Mouse (Mus musculus) hematopoietic stem cell, adult 5-6 weeks (primary cell): ENCODE results near the gene Olfr193. TPM values are rescaled to one million over a fixed set of nuclear protein-coding genes. Genes with fewer than 3 reads are reported as not detected.
"Not testable (repeated sequence)": the region's sequence is repeated elsewhere in the genome, so short reads cannot be mapped to it uniquely, and the experiment has no call there.

Experiments used
- ATAC-seq, 2 experiments: fragments of 125-278 bp in 1 of 2; replicated peaks in 1 of 2; 2 replicates each; pipeline ENCODE4 v1.8.0; 2016 to 2017; ENCODE audit warnings: inconsistent platforms in 2 of 2, mild to moderate bottlenecking in 2 of 2, moderate number of reproducible peaks in 2 of 2, low read depth in 1 of 2, moderate TSS enrichment in 1 of 2; ENCODE audit not compliant: low FRiP score in 2 of 2, poor library complexity in 2 of 2, severe bottlenecking in 2 of 2, insufficient read depth in 1 of 2, low TSS enrichment in 1 of 2
- total RNA-seq: library from RNA; stranded (forward); fragments of 172-1452, 232-1000 nt; gene quantifications from 2 replicates; pipeline ENCODE4 v1.2.3, GENCODE M21; 2017

Gene Olfr193
- total RNA-seq: not detected in 2 replicates

- no peak for ATAC-seq
These were observed at the start of gene Olfr193 for GRCm38 (mm10) chr16:59111781-59112180. Gene Olfr193, minus strand, starts transcription at chr16:59111881.

- no peak for ATAC-seq
These were observed 40.3 kb upstream of the Olfr193 start for GRCm38 (mm10) chr16:59151996-59152395.

- no peak for ATAC-seq
These were observed 35.1 kb upstream of the Olfr193 start, which contains the start of gene Olfr195 for GRCm38 (mm10) chr16:59146746-59147145. Gene Olfr195, plus strand, starts transcription at chr16:59147046.

DNA sequence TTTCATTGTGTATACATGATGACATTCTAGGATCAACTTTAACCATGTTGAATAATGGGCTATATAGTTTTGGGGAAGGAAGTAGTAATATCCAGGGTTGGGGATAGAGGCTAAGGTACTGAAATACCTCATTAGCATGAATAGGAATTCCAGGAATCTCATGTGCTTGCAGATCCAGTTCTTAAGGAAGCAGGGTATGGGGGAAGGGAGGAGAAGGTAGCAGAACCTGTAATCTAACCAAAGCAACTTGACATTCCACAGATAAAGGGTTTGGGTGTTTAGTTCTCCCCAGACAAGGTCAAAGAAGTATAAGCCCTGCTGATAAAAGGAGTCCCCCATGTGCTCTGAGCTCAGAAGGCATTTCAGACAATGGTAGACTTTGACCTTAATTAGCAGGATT lies 29.4 kb upstream of the Olfr193 start:
- no peak for ATAC-seq

GRCm38 (mm10) chr16:59130740-59131139 lies 19.1 kb upstream of the Olfr193 start:
- ATAC-seq: no peak

DNA sequence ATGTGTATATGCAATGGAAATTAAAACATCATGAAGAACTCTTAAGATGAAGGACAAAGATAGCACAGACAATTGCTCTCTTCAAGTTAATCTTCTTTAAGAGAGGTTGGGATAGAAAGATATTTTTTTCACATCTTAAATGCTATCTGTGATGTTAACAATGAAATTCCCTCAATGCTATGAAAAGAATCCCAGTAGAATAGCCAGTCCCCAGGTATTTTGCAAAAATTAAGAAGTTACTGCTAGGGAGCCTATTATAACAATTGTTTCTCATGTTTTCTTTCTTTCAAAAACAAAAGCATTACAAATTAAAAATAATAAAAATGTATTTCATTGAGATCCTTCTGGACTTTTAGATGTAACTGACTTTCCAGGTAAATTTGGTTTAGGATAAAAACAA lies 9.3 kb upstream of the Olfr193 start, which contains the start of gene Olfr194:
Gene Olfr194, minus strand, starts transcription at position 101 of the 400 bp plus-strand sequence.
- no peak for ATAC-seq

DNA sequence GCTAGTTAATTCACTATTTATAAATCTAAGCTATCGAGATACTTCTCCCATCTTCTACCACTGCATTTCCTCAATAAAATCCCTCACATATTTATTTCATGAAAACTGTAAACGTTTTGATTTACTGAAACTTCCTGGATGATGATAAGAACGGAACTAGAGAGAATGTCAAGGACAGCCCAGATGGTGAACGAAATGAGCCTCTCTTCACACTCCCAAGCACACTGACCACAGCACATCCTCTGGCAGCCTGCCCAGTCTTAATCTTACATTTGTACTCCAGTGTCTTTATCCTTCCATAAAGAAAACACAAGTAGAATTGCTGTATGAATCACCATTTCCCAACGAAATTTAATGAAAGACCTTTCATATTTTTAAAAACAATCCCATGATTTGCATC lies 3.2 kb downstream of the Olfr193 start:
- ATAC-seq: not testable (repeated sequence)

- no peak for ATAC-seq
These were observed 6.4 kb downstream of the Olfr193 start for GRCm38 (mm10) chr16:59105312-59105711.

DNA sequence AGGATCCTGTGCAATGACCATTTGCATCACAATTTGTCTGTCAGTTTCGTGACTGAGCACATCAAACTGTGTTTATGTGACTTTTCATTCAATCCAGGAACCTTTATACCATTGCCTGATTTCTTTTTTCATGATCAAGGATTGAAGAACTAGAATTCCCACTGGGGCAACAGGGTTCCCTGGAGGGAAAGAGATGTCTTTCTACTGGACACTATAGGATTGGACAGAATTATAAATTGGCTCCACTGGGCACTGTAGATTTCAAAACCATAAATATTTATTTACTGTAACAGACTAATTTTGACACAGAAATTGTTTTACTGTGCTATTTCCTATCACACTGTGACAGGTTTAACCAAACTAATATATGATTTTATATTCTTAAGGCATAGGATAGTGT lies 22.0 kb downstream of the Olfr193 start, which contains the start of gene Olfr191:
Gene Olfr191, minus strand, starts transcription at position 101 of the 400 bp plus-strand sequence.
- not testable (repeated sequence) for ATAC-seq

DNA sequence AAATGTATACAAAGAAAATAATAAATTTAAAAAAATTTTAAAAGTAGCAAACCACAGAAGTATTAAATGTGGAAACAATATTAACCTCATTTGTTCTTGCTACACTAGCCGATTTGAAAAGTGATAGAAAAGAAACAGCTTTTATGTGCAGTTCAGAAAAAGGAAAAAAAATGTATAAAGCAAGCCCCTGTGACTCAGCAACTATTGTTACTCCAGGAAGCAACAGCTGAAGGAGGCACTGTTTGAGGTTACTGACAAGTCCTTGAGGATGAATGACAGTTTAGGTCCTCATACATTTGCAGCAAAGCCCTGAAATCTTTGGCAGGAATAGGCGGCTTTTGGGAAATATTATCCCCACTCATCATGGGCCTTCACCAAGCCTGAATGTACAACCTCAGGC lies 30.6 kb downstream of the Olfr193 start:
- ATAC-seq: not testable (repeated sequence)

GRCm38 (mm10) chr16:59077905-59078304 lies 33.8 kb downstream of the Olfr193 start, which contains the start of gene Olfr190:
Gene Olfr190, minus strand, starts transcription at chr16:59078005.
- ATAC-seq: no peak

GRCm38 (mm10) chr16:59073520-59073919 lies 38.2 kb downstream of the Olfr193 start:
- no peak for ATAC-seq

DNA sequence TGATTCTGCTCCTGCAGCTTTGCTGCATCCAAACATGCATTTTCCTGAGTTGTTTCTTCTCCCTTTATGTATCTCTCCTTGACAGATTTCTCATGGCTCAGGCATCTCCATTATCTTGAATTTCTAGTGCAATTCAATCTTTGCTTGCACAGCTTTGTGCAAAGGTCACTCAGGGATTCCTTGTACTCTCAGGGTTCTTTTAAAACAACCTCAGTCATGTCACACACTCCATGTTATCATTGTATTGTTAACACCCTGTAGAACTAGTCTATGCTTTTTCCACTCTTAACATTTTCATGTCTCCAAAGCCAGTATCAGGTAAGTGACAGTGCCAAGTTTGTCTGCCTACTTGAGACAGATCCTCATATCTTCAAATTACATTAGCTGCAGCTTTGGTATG lies 39.9 kb downstream of the Olfr193 start:
- no peak for ATAC-seq

GRCm38 (mm10) chr16:59062411-59062810 lies 49.3 kb downstream of the Olfr193 start:
- ATAC-seq: not testable (repeated sequence)

Other genes with a start within 250 kb of the Olfr193 start
- gene Olfr177, start 237.1 kb downstream of the Olfr193 start, total RNA-seq: not detected in 2 replicates
- gene Olfr178, start 219.8 kb downstream of the Olfr193 start, total RNA-seq: not detected in 2 replicates
- gene Olfr181, start 183.1 kb downstream of the Olfr193 start, total RNA-seq: not detected in 2 replicates
- not detected in 2 replicates for gene Olfr180, start 182.5 kb downstream of the Olfr193 start, total RNA-seq
- gene Olfr183, start 116.5 kb downstream of the Olfr193 start, total RNA-seq: not detected in 2 replicates
- gene Olfr186, start 81.6 kb downstream of the Olfr193 start, total RNA-seq: not detected in 2 replicates
- gene Olfr187, start 72.1 kb downstream of the Olfr193 start, total RNA-seq: not detected in 2 replicates
- not detected in 2 replicates for gene Olfr190, start 33.9 kb downstream of the Olfr193 start, total RNA-seq
- not detected in 2 replicates for gene Olfr191, start 22.1 kb downstream of the Olfr193 start, total RNA-seq
- not detected in 2 replicates for gene Olfr194, start 9.2 kb upstream of the Olfr193 start, total RNA-seq
- gene Olfr195, start 35.2 kb upstream of the Olfr193 start, total RNA-seq: not detected in 2 replicates
- gene Olfr196, start 58.6 kb upstream of the Olfr193 start, total RNA-seq: not detected in 2 replicates
- gene Olfr198, start 91.7 kb upstream of the Olfr193 start, total RNA-seq: not detected in 2 replicates
- gene Olfr199, start 107.9 kb upstream of the Olfr193 start, total RNA-seq: not detected in 2 replicates
- not detected in 2 replicates for gene Olfr201, start 160.8 kb upstream of the Olfr193 start, total RNA-seq
- not detected in 2 replicates for gene Olfr202, start 174.9 kb upstream of the Olfr193 start, total RNA-seq
- gene Olfr203, start 187.0 kb upstream of the Olfr193 start, total RNA-seq: not detected in 2 replicates
- not detected in 2 replicates for gene Olfr204, start 206.4 kb upstream of the Olfr193 start, total RNA-seq
- gene Olfr205, start 219.3 kb upstream of the Olfr193 start, total RNA-seq: not detected in 2 replicates
- not detected in 2 replicates for gene Olfr206, start 237.4 kb upstream of the Olfr193 start, total RNA-seq